16 mouse cellular contexts compared by ENCODE assay signal in the genomic region with DNA sequence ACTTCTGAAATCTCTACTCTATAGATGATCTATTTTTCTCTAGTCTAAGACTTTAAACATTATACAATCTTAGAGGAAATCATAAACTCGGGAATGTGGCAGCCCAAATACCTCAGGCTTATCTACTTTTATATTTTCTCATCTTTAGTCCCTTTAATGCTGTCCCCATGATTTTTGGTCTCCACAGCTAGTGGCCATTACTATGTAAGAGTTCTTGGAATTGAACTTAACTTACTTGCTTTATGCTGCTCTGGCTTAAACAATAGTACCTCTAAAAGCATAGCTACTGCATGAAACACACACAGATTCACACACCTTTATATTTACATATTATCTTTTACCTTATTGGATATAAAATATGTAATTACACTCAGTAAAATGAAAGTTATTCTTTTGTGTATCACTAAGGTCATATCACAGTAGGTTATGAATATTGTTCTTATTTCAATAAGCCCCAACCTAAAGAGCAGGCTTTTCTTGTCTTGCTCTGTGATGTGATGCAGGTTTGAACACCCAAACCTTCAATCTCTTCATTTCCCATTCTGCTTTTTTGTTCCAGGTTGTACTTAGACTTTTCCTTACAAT.
DNase-seq lines count a peak whose midpoint lies in the region.
"Had no signal": no experiment of that assay in that cellular context is flagged by ENCODE, and none has a peak within 500 bp of the region (broad histone marks: within the 10 kb centered on the region; RNA-seq: fewer than 3 reads in every experiment).

No protein-coding gene starts in this region.

- peak; percentile 72 for DNase-seq in adipocyte (ENCODE audit: low spot score)
- DNase-seq in c-Kit-positive CD71-positive TER-119-positive erythroid progenitor cells, embryonic 14.5 days (ENCODE audit: low spot score) = peak; percentile 7
- no peak for DNase-seq in kidney, adult 18-20 months
- DNase-seq in yolk sac, embryonic 10.5 days (ENCODE audit: low spot score) = no peak
- DNase-seq in urinary bladder, adult 18-20 months (ENCODE audit: low spot score in 2 of 2) = no peak
- DNase-seq: adrenal gland, adult 2 months; adrenal gland, postnatal 10 days; adrenal gland, postnatal 25 days; B cell, adult 2 months; cerebellum, adult 11 months; cerebellum, adult 18-20 months; cerebellum, adult 8-10 months; cerebellum, adult 9-11 months; cerebellum, postnatal 14 days; cerebellum, postnatal 36 days; embryo, embryonic 11 days had no signal

Comparison
In these comparisons a context has a peak if more than half of its experiments do, and no peak if none do; other contexts are left out.
1. DNase-seq: peak in adipocyte (single experiment) and c-Kit-positive CD71-positive TER-119-positive erythroid progenitor cells, embryonic 14.5 days (single experiment); none in kidney, adult 18-20 months (single experiment), yolk sac, embryonic 10.5 days (single experiment) and urinary bladder, adult 18-20 months (0 of 2).